Mouse (Mus musculus): ENCODE data around the gene Sox5. TPM values are rescaled to one million over a fixed set of nuclear protein-coding genes. Genes with fewer than 3 reads are reported as not detected.

Sox5 gene
- polyA plus RNA-seq, 1 experiment = 24.3 TPM

GRCm38 (mm10) chr6:144040349-144040748 lies 741.4 kb downstream of the Sox5 start:
- H3K27ac ChIP-seq (ENCODE audit: insufficient read depth, low read length) = no peak overlapping the region
- no peak for TF ChIP-seq POLR2A (IDR thresholded peaks at IDR 0.05; ENCODE audit: extremely low read depth, insufficient read depth, low read length)
- no peak for TF ChIP-seq CTCF (IDR thresholded peaks at IDR 0.05; ENCODE audit: extremely low read depth, insufficient read depth, low read length)
- no peak overlapping the region for H3K4me3 ChIP-seq (ENCODE audit: insufficient read depth, low read length)
- peaks cover 1% of the 10 kb centered on the region; the same call in 1 of the 2 replicates for H3K4me1 ChIP-seq (ENCODE audit: control insufficient read depth, insufficient read depth, low read length)

GRCm38 (mm10) chr6:144039221-144039620 lies 742.6 kb downstream of the Sox5 start:
- Histone ChIP-seq H3K27ac (ENCODE audit: insufficient read depth, low read length) (no peak overlapping the region), H3K4me1 (ENCODE audit: control insufficient read depth, insufficient read depth, low read length) (peaks cover 1% of the 10 kb centered on the region; the same call in 1 of the 2 replicates), H3K4me3 (ENCODE audit: insufficient read depth, low read length) (no peak overlapping the region)
- TF ChIP-seq CTCF (IDR thresholded peaks at IDR 0.05; ENCODE audit: extremely low read depth, insufficient read depth, low read length) (no peak), POLR2A (IDR thresholded peaks at IDR 0.05; ENCODE audit: extremely low read depth, insufficient read depth, low read length) (no peak)

GRCm38 (mm10) chr6:144033191-144033590 lies 748.6 kb downstream of the Sox5 start:
- TF ChIP-seq CTCF (IDR thresholded peaks at IDR 0.05; ENCODE audit: extremely low read depth, insufficient read depth, low read length) (no peak), POLR2A (IDR thresholded peaks at IDR 0.05; ENCODE audit: extremely low read depth, insufficient read depth, low read length) (no peak)
- Histone ChIP-seq H3K4me1 (ENCODE audit: control insufficient read depth, insufficient read depth, low read length) (no peaks in the 10 kb centered on the region), H3K4me3 (ENCODE audit: insufficient read depth, low read length) (no peak overlapping the region), H3K27ac (ENCODE audit: insufficient read depth, low read length) (no peak overlapping the region)

GRCm38 (mm10) chr6:144016929-144017328 lies 764.8 kb downstream of the Sox5 start:
- TF ChIP-seq POLR2A (IDR thresholded peaks at IDR 0.05; ENCODE audit: extremely low read depth, insufficient read depth, low read length) = no peak
- no peak for TF ChIP-seq CTCF (IDR thresholded peaks at IDR 0.05; ENCODE audit: extremely low read depth, insufficient read depth, low read length)
- Histone ChIP-seq H3K27ac (ENCODE audit: insufficient read depth, low read length) (no peak overlapping the region), H3K4me3 (ENCODE audit: insufficient read depth, low read length) (no peak overlapping the region), H3K4me1 (ENCODE audit: control insufficient read depth, insufficient read depth, low read length) (no peaks in the 10 kb centered on the region)

GRCm38 (mm10) chr6:144011880-144012524 lies 769.8 kb downstream of the Sox5 start:
- TF ChIP-seq CTCF (IDR thresholded peaks at IDR 0.05; ENCODE audit: extremely low read depth, insufficient read depth, low read length) = no peak
- H3K27ac ChIP-seq (ENCODE audit: insufficient read depth, low read length) = no peak overlapping the region
- no peak overlapping the region for H3K4me3 ChIP-seq (ENCODE audit: insufficient read depth, low read length)
- no peaks in the 10 kb centered on the region for H3K4me1 ChIP-seq (ENCODE audit: control insufficient read depth, insufficient read depth, low read length)

GRCm38 (mm10) chr6:144010995-144011394 lies 770.8 kb downstream of the Sox5 start:
- TF ChIP-seq CTCF (IDR thresholded peaks at IDR 0.05; ENCODE audit: extremely low read depth, insufficient read depth, low read length) (no peak), POLR2A (IDR thresholded peaks at IDR 0.05; ENCODE audit: extremely low read depth, insufficient read depth, low read length) (no peak)
- no peak overlapping the region for H3K27ac ChIP-seq (ENCODE audit: insufficient read depth, low read length)
- H3K4me3 ChIP-seq (ENCODE audit: insufficient read depth, low read length) = no peak overlapping the region
- H3K4me1 ChIP-seq (ENCODE audit: control insufficient read depth, insufficient read depth, low read length) = no peaks in the 10 kb centered on the region

- TF ChIP-seq CTCF (IDR thresholded peaks at IDR 0.05; ENCODE audit: extremely low read depth, insufficient read depth, low read length) = no peak
- no peak for TF ChIP-seq POLR2A (IDR thresholded peaks at IDR 0.05; ENCODE audit: extremely low read depth, insufficient read depth, low read length)
- Histone ChIP-seq H3K4me3 (ENCODE audit: insufficient read depth, low read length) (no peak overlapping the region), H3K4me1 (ENCODE audit: control insufficient read depth, insufficient read depth, low read length) (no peaks in the 10 kb centered on the region), H3K27ac (ENCODE audit: insufficient read depth, low read length) (no peak overlapping the region)
Observed at GRCm38 (mm10) chr6:144010285-144010684, 771.5 kb downstream of the Sox5 start.

GRCm38 (mm10) chr6:144005132-144005531 lies 776.6 kb downstream of the Sox5 start:
- TF ChIP-seq POLR2A (IDR thresholded peaks at IDR 0.05; ENCODE audit: extremely low read depth, insufficient read depth, low read length) (no peak), CTCF (IDR thresholded peaks at IDR 0.05; ENCODE audit: extremely low read depth, insufficient read depth, low read length) (0 out of 2 replicates have a peak, but pooled peaks have one; percentile 1)
- H3K4me1 ChIP-seq (ENCODE audit: control insufficient read depth, insufficient read depth, low read length) = no peaks in the 10 kb centered on the region
- no peak overlapping the region for H3K4me3 ChIP-seq (ENCODE audit: insufficient read depth, low read length)
- H3K27ac ChIP-seq (ENCODE audit: insufficient read depth, low read length) = no peak overlapping the region

GRCm38 (mm10) chr6:143998201-143998600 lies 783.6 kb downstream of the Sox5 start:
- TF ChIP-seq POLR2A (IDR thresholded peaks at IDR 0.05; ENCODE audit: extremely low read depth, insufficient read depth, low read length) (no peak), CTCF (IDR thresholded peaks at IDR 0.05; ENCODE audit: extremely low read depth, insufficient read depth, low read length) (no peak)
- Histone ChIP-seq H3K4me1 (ENCODE audit: control insufficient read depth, insufficient read depth, low read length) (no peaks in the 10 kb centered on the region; the same call in 1 of the 2 replicates), H3K4me3 (ENCODE audit: insufficient read depth, low read length) (no peak overlapping the region), H3K27ac (ENCODE audit: insufficient read depth, low read length) (no peak overlapping the region)

- no peak overlapping the region for H3K27ac ChIP-seq (ENCODE audit: insufficient read depth, low read length)
- H3K4me1 ChIP-seq (ENCODE audit: control insufficient read depth, insufficient read depth, low read length) = no peaks in the 10 kb centered on the region; the same call in 1 of the 2 replicates
- no peak for TF ChIP-seq POLR2A (IDR thresholded peaks at IDR 0.05; ENCODE audit: extremely low read depth, insufficient read depth, low read length)
- TF ChIP-seq CTCF (IDR thresholded peaks at IDR 0.05; ENCODE audit: extremely low read depth, insufficient read depth, low read length) = no peak
- H3K4me3 ChIP-seq (ENCODE audit: insufficient read depth, low read length) = no peak overlapping the region
Observed at GRCm38 (mm10) chr6:143997616-143998015, 784.2 kb downstream of the Sox5 start.

All from cortical plate, adult 2 months (tissue).